Mouse (Mus musculus) CH12.LX (cell line): ENCODE data around the gene Adora2b.

Source experiments
- CTCF ChIP-seq, 2 experiments: IDR thresholded peaks in 1 of 2; conservative IDR thresholded peaks in 1 of 2; 2 replicates each; pipeline ENCODE4 v1.5.1; 2011 to 2012; ENCODE audit warnings: low read depth in 2 of 2, low read length in 2 of 2, improper control_type of control experiment in 1 of 2, inconsistent platforms in 1 of 2, mild to moderate bottlenecking in 1 of 2, moderate library complexity in 1 of 2
- ELF1 ChIP-seq: IDR thresholded peaks from 2 replicates; pipeline ENCODE4 v1.6.1; 2014; ENCODE audit warnings: low read depth, mild to moderate bottlenecking, inconsistent platforms, low read length, improper control_type of control experiment
- EP300 ChIP-seq: IDR thresholded peaks from 2 replicates; pipeline ENCODE4 v1.6.1; 2011; ENCODE audit warnings: low read length, improper control_type of control experiment
- HCFC1 ChIP-seq: IDR thresholded peaks from 2 replicates; pipeline ENCODE4 v1.6.1; 2012; ENCODE audit warnings: low read depth, mild to moderate bottlenecking, inconsistent platforms, low read length, improper control_type of control experiment
- JUN ChIP-seq: IDR thresholded peaks from 2 replicates; pipeline ENCODE4 v1.6.1; 2011; ENCODE audit warnings: low read depth, mild to moderate bottlenecking, low read length, improper control_type of control experiment, moderate library complexity; ENCODE audit not compliant: insufficient read depth
- JUND ChIP-seq: conservative IDR thresholded peaks from 2 replicates; pipeline ENCODE4 v1.6.1; 2011; ENCODE audit warnings: low read depth, low read length, improper control_type of control experiment
- KAT2A ChIP-seq: IDR thresholded peaks from 2 replicates; pipeline ENCODE4 v1.6.1; 2012; ENCODE audit warnings: low read length, improper control_type of control experiment, inconsistent platforms; ENCODE audit not compliant: insufficient replicate concordance
- MXI1 ChIP-seq: IDR thresholded peaks from 2 replicates; pipeline ENCODE4 v1.6.1; 2011; ENCODE audit warnings: mild to moderate bottlenecking, low read depth, low read length, improper control_type of control experiment
- NELFE ChIP-seq: IDR thresholded peaks from 2 replicates; pipeline ENCODE4 v1.6.1; 2011; ENCODE audit warnings: low read depth, low read length, improper control_type of control experiment
- NRF1 ChIP-seq: IDR thresholded peaks from 2 replicates; pipeline ENCODE4 v1.6.1; 2014; ENCODE audit warnings: low read depth, mild to moderate bottlenecking, inconsistent platforms, low read length, improper control_type of control experiment, moderate library complexity
- POLR2A ChIP-seq: IDR thresholded peaks from 2 replicates; pipeline ENCODE4 v1.6.1; 2011; ENCODE audit warnings: low read depth, mild to moderate bottlenecking, improper control_type of control experiment, low read length
- RAD21 ChIP-seq: IDR thresholded peaks from 2 replicates; pipeline ENCODE4 v1.6.1; 2011; ENCODE audit warnings: low read depth, mild to moderate bottlenecking, low read length, improper control_type of control experiment, moderate library complexity
- USF1 ChIP-seq: IDR thresholded peaks from 2 replicates; pipeline ENCODE4 v1.6.1; 2014; ENCODE audit warnings: low read depth, mild to moderate bottlenecking, inconsistent platforms, low read length, improper control_type of control experiment

GRCm38 (mm10) chr11:62249266-62250037 lies 668 bp downstream of the Adora2b start:
- TF ChIP-seq NELFE, result no peak
- TF ChIP-seq ELF1, result no peak
- TF ChIP-seq EP300, result no peak
- TF ChIP-seq JUND, result no peak
- TF ChIP-seq POLR2A, result no peak
- no peak for TF ChIP-seq KAT2A
- TF ChIP-seq JUN, result no peak
- peak in 1 of 2 experiments; percentile 62; a peak in 2 of 4 replicates for TF ChIP-seq CTCF (conservative IDR thresholded peaks at IDR 0.05 in 1 of 2, IDR thresholded peaks at IDR 0.05 in 1 of 2; ENCODE audit: low read depth in 2 of 2, low read length in 2 of 2)
- TF ChIP-seq NRF1, result no peak
- TF ChIP-seq MXI1, result peak; percentile 4; the same call in 1 of the 2 replicates
- TF ChIP-seq USF1, result no peak
- peak; percentile 51 for TF ChIP-seq RAD21
- no peak for TF ChIP-seq HCFC1
